Mouse (Mus musculus): ENCODE results near the gene Tbcb. TPM values are rescaled to one million over a fixed set of nuclear protein-coding genes. Genes with fewer than 3 reads are reported as not detected.

Tbcb gene
- polyA plus RNA-seq (2012; rRNA removed) = 61.2 and 66.3 TPM in 2 replicates

GRCm38 (mm10) chr7:30231669-30232454 lies at the start of gene Tbcb, which contains the start of gene Polr2i:
TSS of gene Tbcb (minus strand) at chr7:30232272.
TSS of gene Polr2i (plus strand) at chr7:30231948.

GRCm38 (mm10) chr7:30279951-30280669 lies 48.0 kb upstream of the Tbcb start, which contains the start of the genes Thap8 and Wdr62:
TSS of gene Thap8 (plus strand) at chr7:30280094.
TSS of gene Wdr62 (minus strand) at chr7:30280419.

GRCm38 (mm10) chr7:30235625-30236024 lies 3.6 kb upstream of the Tbcb start, which contains the start of gene Ovol3:
TSS of gene Ovol3 (minus strand) at chr7:30235725.

GRCm38 (mm10) chr7:30198481-30198971 lies 33.5 kb downstream of the Tbcb start, which contains the start of gene Capns1:
TSS of gene Capns1 (minus strand) at chr7:30198811.

GRCm38 (mm10) chr7:30183879-30184289 lies 48.2 kb downstream of the Tbcb start, which contains the start of gene Cox7a1:
TSS of gene Cox7a1 (plus strand) at chr7:30184144.

Other genes starting within 250 kb of the Tbcb start
- gene Zfp568, start 248.3 kb downstream of the Tbcb start, polyA plus RNA-seq (2012; rRNA removed) = 6.6 TPM in 2 replicates
- 3.5 TPM in 2 replicates for gene Zfp14, start 180.9 kb downstream of the Tbcb start, polyA plus RNA-seq (2012; rRNA removed)
- 0.25 and 0.52 TPM in 2 replicates for gene Zfp82, start 159.4 kb downstream of the Tbcb start, polyA plus RNA-seq (2012; rRNA removed)
- 0.17 TPM in 1 of 2 replicates, not detected in the other for gene Gm26920, start 141.9 kb downstream of the Tbcb start, polyA plus RNA-seq (2012; rRNA removed)
- 1.4 and 1.5 TPM in 2 replicates for gene Zfp566, start 141.7 kb downstream of the Tbcb start, polyA plus RNA-seq (2012; rRNA removed)
- gene Zfp260, start 137.5 kb downstream of the Tbcb start, polyA plus RNA-seq (2012; rRNA removed) = 16.3 and 17.8 TPM in 2 replicates
- 1.4 and 1.6 TPM in 2 replicates for gene Zfp382, start 110.3 kb downstream of the Tbcb start, polyA plus RNA-seq (2012; rRNA removed)
- 15.8 and 17.8 TPM in 2 replicates for gene Zfp146, start 62.5 kb downstream of the Tbcb start, polyA plus RNA-seq (2012; rRNA removed)
- 5.5 and 7.1 TPM in 2 replicates for gene Cox7a1, start 48.1 kb downstream of the Tbcb start, polyA plus RNA-seq (2012; rRNA removed)
- gene Capns1, start 33.5 kb downstream of the Tbcb start, polyA plus RNA-seq (2012; rRNA removed) = 713 and 1,238 TPM in 2 replicates
- 136 and 192 TPM in 2 replicates for gene Polr2i, start 324 bp downstream of the Tbcb start, polyA plus RNA-seq (2012; rRNA removed)
- gene Ovol3, start 3.5 kb upstream of the Tbcb start, polyA plus RNA-seq (2012; rRNA removed) = not detected in 2 replicates
- 0.30 and 0.32 TPM in 2 replicates for gene Thap8, start 47.8 kb upstream of the Tbcb start, polyA plus RNA-seq (2012; rRNA removed)
- 28.0 and 38.0 TPM in 2 replicates for gene Wdr62, start 48.1 kb upstream of the Tbcb start, polyA plus RNA-seq (2012; rRNA removed)
- gene Clip3, start 59.5 kb upstream of the Tbcb start, polyA plus RNA-seq (2012; rRNA removed) = 34.0 and 48.6 TPM in 2 replicates
- 232 and 247 TPM in 2 replicates for gene Alkbh6, start 76.4 kb upstream of the Tbcb start, polyA plus RNA-seq (2012; rRNA removed)
- 46.3 and 55.1 TPM in 2 replicates for gene Syne4, start 82.5 kb upstream of the Tbcb start, polyA plus RNA-seq (2012; rRNA removed)
- gene E130208F15Rik, start 89.5 kb upstream of the Tbcb start, polyA plus RNA-seq (2012; rRNA removed) = 1.1 and 1.9 TPM in 2 replicates
- 30.7 and 44.4 TPM in 2 replicates for gene Sdhaf1, start 91.6 kb upstream of the Tbcb start, polyA plus RNA-seq (2012; rRNA removed)
- gene Lrfn3, start 130.5 kb upstream of the Tbcb start, polyA plus RNA-seq (2012; rRNA removed) = 32.0 and 32.3 TPM in 2 replicates
- 122 and 192 TPM in 2 replicates for gene Tyrobp, start 181.5 kb upstream of the Tbcb start, polyA plus RNA-seq (2012; rRNA removed)
- 10.0 and 17.3 TPM in 2 replicates for gene Hcst, start 187.6 kb upstream of the Tbcb start, polyA plus RNA-seq (2012; rRNA removed)
- gene Nfkbid, start 189.5 kb upstream of the Tbcb start, polyA plus RNA-seq (2012; rRNA removed) = 2.7 and 3.1 TPM in 2 replicates
- gene Aplp1, start 213.3 kb upstream of the Tbcb start, polyA plus RNA-seq (2012; rRNA removed) = 8.6 and 11.4 TPM in 2 replicates
- not detected in 2 replicates for gene Kirrel2, start 225.4 kb upstream of the Tbcb start, polyA plus RNA-seq (2012; rRNA removed)
- gene Nphs1, start 226.0 kb upstream of the Tbcb start, polyA plus RNA-seq (2012; rRNA removed) = not detected in 2 replicates